1 mouse cellular context compared by ENCODE assay signal in the genomic region with DNA sequence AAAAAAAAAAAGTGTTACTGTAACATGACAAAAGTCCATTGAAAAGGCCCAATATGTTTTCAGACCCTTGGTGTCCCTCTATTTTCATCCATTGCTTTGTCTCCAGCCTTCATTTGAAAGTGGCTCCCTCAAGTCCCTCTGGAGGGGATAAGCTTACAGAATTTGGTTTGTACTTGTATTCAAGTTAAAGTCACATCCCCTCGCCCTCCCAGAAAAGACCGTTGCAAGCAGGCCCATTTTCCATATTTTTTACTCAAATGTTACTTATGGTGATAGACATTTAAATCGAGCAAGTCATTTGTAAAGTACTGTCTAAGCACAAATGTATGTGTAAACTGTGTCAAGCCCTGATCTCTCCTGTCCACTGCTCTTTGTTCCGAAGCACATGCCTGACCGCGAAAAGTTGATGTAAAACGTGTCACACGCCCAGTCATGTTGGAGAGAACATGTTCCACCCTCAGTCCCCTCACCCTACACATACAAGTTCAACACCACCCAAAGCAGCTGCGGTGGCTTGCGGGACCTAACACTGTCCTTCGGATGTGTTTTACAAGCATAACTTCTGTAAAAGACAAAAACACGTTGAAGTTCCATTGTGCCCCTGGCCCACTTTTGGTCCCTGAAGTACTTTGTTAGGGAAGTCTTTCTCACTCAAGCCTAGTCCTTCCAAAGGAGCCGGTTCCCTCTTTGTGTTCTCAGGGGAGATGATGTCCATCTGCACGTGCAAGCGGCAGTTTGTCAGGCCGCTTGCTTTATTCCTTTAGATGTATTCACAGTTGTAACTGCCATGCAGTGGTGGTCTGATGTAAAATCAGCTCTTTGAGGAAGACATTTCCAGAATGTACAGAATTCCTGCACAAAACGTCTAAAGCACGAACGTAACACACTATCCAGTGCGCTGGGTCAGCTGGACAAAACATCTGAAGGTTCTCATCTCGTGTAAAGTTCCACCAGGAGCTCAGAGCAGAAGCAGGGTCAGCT.
TF ChIP-seq lines count a peak whose summit lies in the region.

No protein-coding gene starts in this region.

TF ChIP-seq in MEL, 35 proteins besides CTCF, POLR2A, EP300 and RAD21:
- TF ChIP-seq TBP (IDR thresholded peaks at IDR 0.05; ENCODE audit: low read depth, low read length) (peak; percentile 68), CHD1 (IDR thresholded peaks at IDR 0.05; ENCODE audit: low read depth, low read length) (no peak), USF1 (IDR thresholded peaks at IDR 0.05; ENCODE audit: low read depth, low read length) (no peak), GATA1 (IDR thresholded peaks at IDR 0.05; ENCODE audit: low read depth, low read length) (no peak), RCOR1 (IDR thresholded peaks at IDR 0.05; ENCODE audit: low read depth, low read length) (no peak)
